Mouse (Mus musculus): Measurements from ENCODE around the gene Gm10803.
"Not testable (repeated sequence)": the region's sequence is repeated elsewhere in the genome, so short reads cannot be mapped to it uniquely, and the experiment has no call there.

Gm10803 gene

DNA sequence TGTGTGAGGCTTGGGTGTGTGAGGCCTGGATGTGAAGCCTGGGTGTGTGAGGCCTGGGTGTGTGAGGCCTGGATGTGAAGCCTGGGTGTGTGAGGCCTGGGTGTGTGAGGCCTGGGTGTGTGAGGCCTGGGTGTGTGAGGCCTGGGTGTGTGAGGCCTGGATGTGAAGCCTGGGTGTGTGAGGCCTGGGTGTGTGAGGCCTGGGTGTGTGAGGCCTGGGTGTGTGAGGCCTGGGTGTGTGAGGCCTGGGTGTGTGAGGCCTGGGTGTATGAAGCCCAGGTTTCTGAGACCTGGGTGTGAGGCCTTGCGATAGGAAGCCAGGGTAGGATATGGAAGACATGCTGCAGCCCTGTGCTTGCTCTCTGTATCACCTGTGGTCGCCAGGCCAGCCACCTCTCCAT, at the start of gene Gm10803:
Gene Gm10803, plus strand, starts transcription at position 301 of the 400 bp plus-strand sequence.
- not testable (repeated sequence) for DNase-seq (ENCODE audit: low spot score)

DNA sequence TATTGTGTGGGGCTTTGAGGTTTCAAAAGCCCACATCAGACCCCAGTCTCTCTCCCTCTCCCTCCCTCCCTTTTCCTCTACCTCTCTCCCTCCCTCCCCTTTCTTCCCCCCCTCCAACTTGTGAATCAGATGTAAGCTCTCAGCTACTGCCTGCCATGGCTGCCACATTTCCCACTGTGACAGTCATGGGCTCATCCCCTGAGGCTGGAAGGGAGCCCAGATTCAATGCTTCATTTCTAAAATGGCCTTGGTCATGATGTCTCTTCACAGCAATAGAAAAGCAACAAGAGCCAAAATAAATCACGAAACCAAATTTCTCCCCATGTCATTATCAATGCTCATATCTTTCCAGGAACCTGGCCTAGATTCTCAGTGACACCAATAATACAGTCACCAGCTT, 49.5 kb upstream of the Gm10803 start:
- no peak for DNase-seq (ENCODE audit: low spot score)

DNA sequence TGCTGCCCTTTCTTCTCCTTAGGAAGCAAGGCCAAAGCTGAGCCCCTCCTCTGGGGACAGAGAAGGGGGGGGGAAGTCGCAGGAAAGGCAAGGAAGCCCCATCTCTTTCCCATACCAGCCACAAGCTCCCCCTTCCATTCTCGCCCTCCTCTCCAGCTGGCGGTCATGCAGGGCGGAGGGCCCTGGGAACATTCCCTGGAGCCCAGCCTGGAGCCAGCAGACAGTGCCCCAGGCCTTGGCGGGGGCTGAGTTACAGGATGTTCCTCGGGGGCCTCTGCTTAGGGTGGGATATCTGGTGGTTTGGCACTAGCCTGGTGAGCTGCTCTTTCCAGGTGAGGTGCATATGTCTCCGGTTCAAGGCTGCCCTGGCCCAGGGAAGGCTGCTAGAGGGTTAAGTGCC, 48.2 kb upstream of the Gm10803 start:
- no peak for DNase-seq (ENCODE audit: low spot score)

DNA sequence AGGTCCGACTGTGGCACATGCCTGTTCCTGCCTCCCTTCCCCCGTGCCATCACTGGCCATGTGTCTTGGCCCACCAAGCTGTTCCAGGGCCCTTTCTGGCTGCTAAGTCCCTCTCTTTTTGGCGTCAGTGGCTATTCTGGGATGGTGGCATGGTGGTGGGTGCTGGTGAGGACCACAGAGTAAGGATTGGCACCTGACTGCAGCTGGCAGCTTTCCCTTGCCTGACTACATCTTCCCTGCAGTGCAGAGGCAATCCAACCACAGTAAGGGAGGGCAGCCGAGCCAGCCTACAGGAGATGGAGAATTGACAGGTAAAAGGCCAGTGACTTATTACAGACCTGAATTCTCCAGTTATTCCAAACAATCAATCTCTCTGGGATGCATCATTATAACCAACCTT, 45.1 kb upstream of the Gm10803 start:
- DNase-seq (ENCODE audit: low spot score) = no peak

DNA sequence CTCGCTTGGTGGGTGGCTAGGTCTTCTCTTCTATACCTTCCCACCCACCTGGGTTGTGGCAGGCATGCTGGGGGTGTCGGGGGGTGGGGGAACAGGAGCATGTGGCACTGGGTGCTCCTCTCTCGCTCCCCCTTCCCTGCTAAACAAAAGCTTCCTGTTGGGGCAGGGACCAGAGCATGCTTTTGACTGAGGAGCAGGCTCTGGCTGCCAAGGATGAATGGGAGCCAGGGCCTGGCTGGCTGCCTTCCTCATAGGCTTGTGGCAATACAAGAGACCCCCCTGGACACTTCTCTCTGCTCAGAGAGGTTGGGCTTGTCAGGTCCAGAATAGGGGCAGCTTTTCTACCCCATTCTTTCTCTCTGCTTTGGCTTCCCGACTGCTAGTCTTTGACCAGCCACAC, 39.3 kb upstream of the Gm10803 start:
- no peak for DNase-seq (ENCODE audit: low spot score)

DNA sequence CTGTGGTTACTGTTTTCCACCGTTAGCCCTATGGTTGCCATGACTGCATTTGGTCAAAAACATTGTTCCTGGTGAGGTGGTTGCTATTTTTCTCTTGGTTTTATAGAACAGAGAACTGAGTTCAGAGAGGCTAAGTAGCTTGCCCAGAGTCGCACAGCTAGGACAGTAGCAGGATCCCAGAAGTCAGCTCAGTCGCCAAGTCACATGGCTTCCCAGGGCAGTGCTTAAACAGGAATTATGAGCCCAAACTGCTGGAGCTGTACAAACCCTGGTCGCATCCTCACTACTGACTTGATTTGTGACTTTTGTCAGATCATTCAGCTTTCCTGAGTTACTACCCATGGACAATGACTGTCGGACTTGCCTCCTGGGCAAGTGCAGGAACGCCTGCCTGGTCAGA, 38.8 kb upstream of the Gm10803 start:
- DNase-seq (ENCODE audit: low spot score) = no peak

DNA sequence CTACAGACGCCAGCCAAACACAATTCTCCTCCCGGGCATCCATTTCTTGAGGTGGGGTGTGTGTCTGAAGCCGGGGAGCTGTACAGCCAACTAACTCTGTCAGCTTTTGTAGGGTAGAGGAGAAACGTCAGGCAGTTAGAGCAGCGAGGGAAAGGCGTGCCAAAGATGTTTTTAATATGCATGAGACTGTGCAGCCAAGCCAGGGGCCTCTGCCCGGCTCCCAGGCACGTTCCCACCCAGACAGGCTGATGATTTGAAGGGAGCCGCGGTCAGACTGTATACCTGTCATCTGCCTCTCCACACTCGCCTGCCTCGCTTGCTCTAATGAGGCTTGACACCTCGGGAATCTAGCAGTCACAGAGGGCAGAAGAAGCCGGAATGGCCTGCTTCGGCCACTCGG, 38.4 kb upstream of the Gm10803 start:
- DNase-seq (ENCODE audit: low spot score) = no peak

DNA sequence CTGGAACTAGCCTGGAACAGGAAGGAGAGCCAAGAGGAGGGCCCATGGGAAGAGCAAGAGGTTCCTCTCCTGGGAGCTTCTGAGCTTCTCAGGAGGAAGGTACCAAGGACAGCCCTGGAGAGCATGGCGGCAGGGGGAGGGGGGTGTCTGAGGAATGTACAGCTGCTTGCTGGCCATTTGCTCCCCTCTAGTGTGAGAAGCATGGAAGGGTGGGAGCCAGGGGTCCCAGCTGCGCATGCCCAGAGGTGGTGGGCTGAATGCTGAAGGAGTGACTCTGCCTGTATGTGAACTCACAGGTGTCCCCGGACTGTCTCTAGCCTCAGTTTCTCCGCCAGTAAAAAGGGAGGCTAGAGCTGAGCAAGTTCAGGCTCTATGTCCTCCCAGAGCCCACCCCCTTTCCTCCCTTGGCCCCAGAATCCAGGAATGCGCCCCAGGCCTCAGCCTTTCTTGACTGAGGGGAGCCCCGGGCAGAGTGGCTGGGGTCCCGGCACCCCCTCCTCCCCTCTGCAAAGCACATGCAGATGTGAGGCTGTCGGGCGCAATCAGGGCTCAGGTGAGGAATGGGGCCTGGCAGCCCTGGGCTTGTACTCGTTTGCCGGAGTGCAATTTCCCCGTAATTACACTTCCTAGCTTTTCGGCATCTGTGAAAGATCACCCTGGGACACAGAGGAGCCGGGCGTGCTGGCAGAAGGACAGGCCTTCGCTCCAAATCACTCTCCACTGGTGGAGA, 35.2 kb upstream of the Gm10803 start:
- DNase-seq (ENCODE audit: low spot score) = no peak

DNA sequence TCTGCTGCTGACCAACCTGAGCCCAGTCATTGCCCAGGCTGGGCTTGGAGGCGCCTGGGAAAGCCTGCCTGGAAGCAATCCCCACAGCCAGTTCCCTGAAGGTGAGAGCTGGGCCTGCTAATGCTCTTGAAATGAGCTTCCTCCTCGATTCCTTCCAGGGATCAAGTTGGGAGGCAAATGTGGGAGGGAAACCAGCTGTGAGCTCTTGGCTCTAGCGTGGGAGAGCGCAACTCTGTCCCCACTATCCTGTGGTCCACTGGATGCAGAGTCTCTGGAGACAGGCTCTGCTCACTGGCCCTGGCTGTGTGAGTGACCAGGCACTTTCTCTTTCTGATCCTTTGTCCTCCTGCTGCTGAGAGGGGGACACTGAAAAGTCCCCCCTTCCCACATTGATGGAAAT, 30.8 kb upstream of the Gm10803 start:
- no peak for DNase-seq (ENCODE audit: low spot score)

DNA sequence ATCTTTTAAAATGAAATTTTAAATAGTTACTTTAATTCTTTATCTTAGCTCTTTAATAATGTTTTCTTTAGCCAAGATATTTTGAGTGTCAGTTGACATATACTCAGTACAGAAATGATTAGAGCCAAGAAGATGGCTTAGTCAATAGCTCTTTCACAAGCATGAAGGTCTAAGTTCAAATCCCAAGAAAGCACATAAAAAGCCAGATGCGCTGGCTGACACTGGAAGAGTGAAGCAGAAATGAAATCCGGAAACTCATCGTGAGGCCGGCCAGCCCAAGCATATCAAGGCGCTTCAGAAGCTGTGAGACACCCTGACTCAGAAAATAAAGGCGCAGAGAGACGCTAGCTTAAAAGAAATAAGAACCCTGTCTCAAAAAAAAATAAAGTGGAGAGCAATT, 26.5 kb upstream of the Gm10803 start:
- no peak for DNase-seq (ENCODE audit: low spot score)

DNA sequence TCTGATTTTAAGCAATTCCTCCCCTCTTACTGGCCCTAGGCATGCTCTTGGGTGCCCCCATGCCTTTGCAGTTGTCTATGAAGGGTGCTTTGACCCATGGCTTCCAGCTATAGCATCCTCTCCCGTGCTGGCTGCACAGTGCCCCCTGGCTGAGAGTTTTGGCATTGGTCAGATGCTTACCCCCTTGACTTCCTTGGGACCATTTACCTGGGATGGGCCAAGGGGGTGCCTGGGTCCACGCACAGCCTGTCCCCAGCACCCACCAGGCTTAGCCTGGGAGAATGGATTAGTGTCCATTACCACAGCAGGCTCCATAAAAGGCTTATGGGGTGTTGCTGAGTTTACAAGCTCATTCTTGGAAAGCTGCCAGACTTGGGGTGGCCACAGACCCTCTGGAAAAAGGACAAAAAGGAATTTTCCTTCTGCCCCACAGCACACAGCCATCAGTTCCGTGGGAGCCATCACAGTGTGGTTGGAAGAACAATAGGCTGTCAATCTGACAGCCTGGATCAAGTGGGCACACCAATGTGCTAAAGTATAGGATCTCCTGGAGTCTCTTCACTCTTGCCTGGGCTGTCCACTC, 22.9 kb upstream of the Gm10803 start:
- no peak for DNase-seq (ENCODE audit: low spot score)

DNA sequence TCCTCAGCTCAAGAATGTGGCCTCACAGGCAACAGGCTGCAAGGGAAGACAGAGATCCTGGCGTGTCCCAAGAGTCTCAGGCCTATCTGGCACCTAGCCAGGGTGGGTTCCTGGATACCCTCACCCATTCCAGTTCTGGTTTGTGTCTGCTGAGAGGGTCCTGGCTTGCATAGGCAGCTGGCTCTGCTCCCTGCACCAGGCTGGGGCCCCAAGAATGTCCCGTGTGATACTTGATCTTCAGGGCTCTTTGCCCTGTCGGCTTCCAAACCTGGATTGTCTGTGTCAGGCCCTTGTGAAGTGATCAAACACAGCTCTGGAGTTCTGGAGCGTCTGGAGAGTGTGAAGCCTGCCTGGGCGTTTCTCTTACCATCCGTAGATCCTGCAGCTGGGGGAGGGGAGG, 22.2 kb upstream of the Gm10803 start:
- DNase-seq (ENCODE audit: low spot score) = peak; percentile 39

DNA sequence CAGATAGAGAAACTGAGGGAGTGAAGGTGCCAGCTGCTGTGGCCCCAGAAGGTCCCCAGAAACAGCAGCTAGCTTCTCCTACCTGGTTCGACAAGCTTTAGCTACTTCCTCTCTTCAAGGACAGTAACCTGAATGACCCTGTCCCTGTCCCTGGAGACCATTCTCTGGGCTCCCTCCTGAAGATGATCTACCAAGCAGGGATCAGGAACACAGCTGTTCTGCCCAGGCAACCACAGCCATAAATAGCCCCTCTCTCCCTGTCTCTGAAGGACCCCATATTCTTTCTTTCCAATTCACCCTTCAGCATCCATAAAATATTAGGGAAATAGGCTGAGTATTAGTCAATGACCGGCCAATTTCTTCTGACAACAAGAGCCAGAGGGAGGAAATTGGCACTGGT, 18.6 kb upstream of the Gm10803 start:
- no peak for DNase-seq (ENCODE audit: low spot score)

DNA sequence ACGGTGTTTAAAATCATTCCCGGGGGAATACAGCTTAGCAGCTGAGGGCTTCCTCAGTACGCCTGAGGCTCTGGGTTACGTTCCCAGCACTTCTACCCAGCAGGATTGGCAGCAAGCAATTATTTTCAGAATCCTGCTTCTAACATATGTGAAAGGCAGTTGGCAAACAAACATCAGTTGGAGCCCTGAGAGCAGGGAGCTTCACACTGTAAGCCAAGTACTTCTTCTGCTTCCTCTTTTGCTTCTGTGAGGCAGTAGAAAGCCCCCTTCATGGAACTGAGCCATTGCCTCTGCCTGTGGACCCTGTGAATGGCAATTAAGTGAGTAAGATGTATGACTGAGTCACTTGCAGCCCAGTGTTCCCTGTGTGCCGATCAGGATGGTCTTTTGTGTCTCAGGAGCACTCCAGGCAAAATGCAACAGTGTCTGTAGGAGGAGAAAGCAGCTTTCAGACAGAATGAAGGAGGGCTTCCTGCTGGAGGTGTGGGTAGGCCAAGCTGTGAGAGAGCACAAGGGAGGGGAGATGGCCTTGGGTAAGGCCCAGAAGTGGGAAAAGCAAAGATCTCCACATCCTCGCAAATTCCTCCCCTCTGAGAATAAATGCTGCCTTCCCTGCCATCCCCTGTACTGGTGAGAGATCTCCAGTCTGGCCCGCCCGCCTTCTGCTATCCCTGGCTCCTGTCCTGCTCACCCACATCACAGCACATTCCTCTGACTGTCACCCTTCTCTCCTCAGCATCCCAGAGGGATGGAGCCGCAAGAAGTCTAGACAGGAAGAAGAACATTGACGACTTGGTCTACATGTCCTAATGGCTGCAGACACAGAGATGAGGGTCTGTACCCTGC, 7.5 kb upstream of the Gm10803 start:
- DNase-seq (ENCODE audit: low spot score) = no peak

DNA sequence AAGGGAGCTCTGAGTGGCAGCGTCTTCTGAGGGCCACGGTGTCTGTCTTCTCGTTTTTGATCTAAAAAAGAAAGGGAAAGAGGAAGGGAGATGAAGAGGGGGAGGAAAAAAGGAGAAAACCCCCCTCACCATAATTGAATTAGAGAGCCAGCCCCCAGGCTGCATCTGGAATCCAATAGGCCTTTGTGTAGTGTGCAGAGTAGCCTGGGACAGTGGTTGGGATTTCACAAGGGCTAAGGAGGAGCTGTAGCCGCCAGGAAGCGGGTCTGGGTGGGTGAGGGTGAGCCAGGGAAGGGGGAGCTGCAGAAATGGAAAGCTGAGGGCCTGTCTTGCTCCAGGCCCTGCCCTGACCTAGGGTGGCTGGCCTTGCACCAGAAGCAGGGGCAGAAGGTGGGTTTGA, 6.5 kb upstream of the Gm10803 start:
- peak; percentile 43 for DNase-seq (ENCODE audit: low spot score)

DNA sequence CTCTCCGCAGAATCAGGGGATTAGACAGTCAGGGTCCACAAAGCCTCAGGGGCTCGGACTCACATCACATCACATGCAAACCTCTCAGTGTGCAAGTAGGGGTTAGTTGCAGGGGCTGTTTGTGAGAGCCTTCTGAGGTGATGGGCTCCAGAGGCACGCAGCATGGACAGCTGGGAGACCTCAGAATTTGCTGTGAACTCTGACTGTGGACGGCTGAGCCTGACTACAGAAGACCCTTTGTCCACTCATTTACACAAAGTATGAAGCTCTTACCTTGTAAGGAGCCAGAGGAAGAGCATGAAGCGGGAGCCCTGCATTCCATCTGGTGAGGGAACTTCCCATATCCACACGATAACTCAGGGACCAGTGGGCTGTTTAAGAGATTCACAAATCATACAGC, 5.3 kb downstream of the Gm10803 start:
- DNase-seq (ENCODE audit: low spot score) = no peak

DNA sequence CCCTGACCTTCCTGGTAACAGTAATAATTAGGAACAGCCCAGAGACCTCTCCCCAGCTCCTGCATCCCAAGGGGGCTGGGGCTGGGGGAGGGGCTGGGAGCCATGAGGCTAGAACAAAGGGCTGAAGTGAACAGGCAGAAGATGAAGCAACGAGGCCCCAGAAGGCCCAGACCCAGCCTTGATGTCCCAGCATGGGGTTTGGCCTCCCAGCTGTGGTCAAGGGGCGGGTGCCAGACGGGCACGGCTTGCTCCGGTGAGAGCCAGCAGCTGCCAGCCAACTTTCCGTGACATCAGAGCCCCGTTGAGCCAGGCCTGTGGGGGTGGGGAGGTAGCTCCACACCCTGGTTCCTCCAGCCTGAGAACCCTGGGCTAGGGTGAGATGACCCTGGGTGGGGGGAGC, 7.3 kb downstream of the Gm10803 start:
- no peak for DNase-seq (ENCODE audit: low spot score)

DNA sequence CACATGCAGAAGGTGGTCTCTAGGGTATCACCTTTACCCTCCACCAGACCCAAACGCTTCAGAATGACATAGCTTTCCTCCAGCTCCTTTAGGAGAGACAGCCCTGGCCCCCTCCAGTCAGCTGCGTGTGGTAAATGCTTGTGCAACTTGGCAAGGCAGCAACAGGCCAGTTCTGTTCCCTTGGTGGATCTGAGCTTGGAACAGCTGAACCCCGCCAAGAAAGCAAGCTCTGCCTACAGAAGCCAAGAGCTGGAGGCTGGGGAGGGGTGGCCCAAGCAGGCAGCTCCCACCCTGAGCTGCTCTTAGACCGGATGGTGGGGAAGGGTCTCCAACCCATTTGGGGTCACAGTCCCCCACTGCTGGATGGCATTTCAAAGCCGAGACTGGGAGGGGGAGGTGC, 12.2 kb downstream of the Gm10803 start:
- DNase-seq (ENCODE audit: low spot score) = no peak

DNA sequence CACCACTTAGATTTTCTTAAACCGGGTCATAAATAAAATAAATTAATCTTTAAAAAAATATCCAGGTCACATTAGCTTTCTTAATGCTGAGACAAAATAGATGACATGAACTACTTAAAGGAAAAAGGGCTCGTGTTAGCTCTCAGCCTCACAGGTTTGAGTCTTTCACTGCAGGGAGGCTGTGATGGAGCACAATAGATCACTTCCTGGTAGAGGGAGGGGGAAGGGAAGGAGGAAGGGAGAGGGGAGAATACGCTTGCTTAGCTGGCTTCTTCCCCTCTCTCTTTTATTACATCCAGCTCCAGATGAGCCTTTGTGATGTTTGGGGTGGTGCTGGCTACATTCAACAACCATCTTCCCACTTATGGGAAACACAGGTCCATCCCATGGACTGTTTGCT, 20.9 kb downstream of the Gm10803 start:
- DNase-seq (ENCODE audit: low spot score) = no peak

DNA sequence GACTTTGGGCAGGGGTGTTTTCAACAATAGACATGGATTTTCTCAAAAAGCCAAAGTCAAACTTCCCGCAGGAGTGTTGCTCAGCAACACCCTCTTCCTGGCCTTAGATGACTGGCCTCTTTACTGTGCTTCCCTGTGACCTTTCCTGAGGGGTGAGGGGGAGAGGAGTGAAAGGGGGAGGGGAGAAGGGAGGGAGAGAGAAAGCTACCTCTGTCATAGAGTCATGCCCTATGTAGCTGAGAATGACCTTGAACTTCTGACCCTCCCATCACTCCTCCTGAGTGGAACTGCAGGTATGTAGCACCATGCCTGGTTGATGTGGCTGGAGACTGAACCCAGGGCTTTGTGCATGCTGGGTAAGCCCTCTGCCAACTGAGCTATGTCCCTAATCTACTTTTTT, 25.5 kb downstream of the Gm10803 start:
- DNase-seq (ENCODE audit: low spot score) = no peak

DNA sequence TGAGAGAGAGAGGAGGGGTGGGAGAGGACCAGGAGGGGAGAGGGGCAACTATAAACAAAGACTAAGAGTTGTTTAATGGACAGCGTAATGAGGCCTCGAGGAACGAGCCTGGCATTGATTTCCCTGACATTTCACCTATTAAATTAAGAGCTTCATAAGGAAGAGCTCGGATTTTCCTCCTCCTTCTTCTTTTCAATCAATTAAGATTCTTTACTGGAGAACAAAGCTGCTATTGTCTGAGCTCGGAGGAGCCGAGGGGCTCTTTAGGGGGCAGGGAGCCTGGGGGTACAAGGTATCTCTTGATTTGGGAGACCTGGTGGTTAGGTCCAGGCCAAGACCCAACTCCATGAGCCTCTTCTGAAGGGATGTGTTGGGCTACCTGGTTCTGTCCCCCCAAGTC, 27.1 kb downstream of the Gm10803 start:
- DNase-seq (ENCODE audit: low spot score) = no peak

DNA sequence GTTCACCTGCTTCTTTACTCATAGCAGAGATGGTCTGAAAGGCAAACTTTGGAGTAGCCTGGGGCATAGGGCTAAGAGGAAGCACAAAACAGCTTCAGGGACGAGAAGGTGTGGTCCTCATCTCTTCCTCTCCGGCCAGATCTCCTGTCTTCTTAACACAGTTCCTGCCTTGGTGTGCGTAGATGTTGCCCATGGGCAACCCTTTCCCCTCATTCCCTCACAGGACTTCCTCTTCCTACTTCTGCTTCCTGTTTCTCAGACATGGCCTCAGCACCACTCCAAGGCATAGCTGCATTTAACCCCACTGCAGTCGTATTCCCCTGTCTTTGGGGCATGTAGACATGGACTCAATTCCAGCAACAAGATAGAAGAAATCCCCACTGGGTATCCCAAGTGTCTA, 29.5 kb downstream of the Gm10803 start:
- no peak for DNase-seq (ENCODE audit: low spot score)

DNA sequence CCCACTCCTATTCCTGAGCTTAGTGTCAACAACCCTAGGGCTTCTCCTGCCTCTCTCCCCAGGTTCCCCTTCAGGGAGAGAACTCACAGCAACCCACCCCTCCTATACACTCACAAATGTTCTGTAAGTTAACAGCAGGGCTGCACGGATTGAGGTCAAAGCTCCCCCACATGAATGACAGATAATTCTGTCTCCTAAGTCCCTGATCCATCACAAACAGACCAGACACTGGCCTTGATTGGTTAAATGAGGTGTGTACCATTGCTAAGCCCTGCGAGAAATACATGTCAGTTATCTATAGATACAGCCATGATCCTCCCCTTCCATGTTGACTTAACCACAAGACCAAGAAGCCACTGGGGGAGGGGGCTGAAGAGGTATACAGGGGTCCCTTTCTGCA, 31.3 kb downstream of the Gm10803 start:
- DNase-seq (ENCODE audit: low spot score) = no peak

All from embryo, embryonic 10.5 days (tissue).